Mouse (Mus musculus): ENCODE measurements around the gene Dusp3.

- no peak for TF ChIP-seq CTCF (IDR thresholded peaks at IDR 0.05; ENCODE audit: extremely low read depth, insufficient read length, insufficient replicate concordance, low read depth, low read length)
- no peak for TF ChIP-seq POLR2A (IDR thresholded peaks at IDR 0.05; ENCODE audit: low read depth, low read length)
Observed at GRCm38 (mm10) chr11:102013201-102013600, 26.4 kb upstream of the Dusp3 start.

All from small intestine, adult 2 months (tissue).